Mouse (Mus musculus): Measurements from ENCODE around the gene Glmp. TPM values are rescaled to one million over a fixed set of nuclear protein-coding genes. Genes with fewer than 3 reads are reported as not detected.

Gene Glmp
- total and polyA plus RNA-seq, 2 experiments = 17.8 to 154 TPM

GRCm38 (mm10) chr3:88334902-88335435 lies 10.1 kb downstream of the Glmp start:
- peak overlapping the region; percentile 77 for H3K9ac ChIP-seq (ENCODE audit: low read depth, low read length)
- no peaks in the 10 kb centered on the region for H3K27me3 ChIP-seq (ENCODE audit: control insufficient read depth, insufficient read depth, low read length)
- no peak for TF ChIP-seq CTCF (IDR thresholded peaks at IDR 0.05; ENCODE audit: low read depth, low read length)
- TF ChIP-seq POLR2A (IDR thresholded peaks at IDR 0.05; ENCODE audit: extremely low read depth, insufficient read depth, low read length) = no peak
- H3K79me2 ChIP-seq (ENCODE audit: control insufficient read depth, insufficient read depth, low read length) = peaks cover 4% of the 10 kb centered on the region; the same call in 1 of the 2 replicates
- DNase-seq (ENCODE audit: extremely low read depth, low read depth, low spot score) = peak; percentile 30
- peak overlapping the region; percentile 74 for H3K27ac ChIP-seq (replicated peaks; ENCODE audit: insufficient read depth, low read depth, low read length)
- H3K4me1 ChIP-seq (ENCODE audit: control insufficient read depth, insufficient read depth, low read length) = peaks cover 14% of the 10 kb centered on the region
- no peaks in the 10 kb centered on the region for H3K36me3 ChIP-seq (ENCODE audit: control insufficient read depth, insufficient read depth, low read length)
- 26% methylated on average over 3 of the region's 3 CpGs for WGBS
- peak overlapping the region; percentile 69; the same call in 1 of the 2 replicates for H3K4me3 ChIP-seq (ENCODE audit: insufficient read depth, low read depth, low read length)

GRCm38 (mm10) chr3:88335436-88336053 lies 10.7 kb downstream of the Glmp start:
- peaks cover 4% of the 10 kb centered on the region; the same call in 1 of the 2 replicates for H3K79me2 ChIP-seq (ENCODE audit: control insufficient read depth, insufficient read depth, low read length)
- H3K4me1 ChIP-seq (ENCODE audit: control insufficient read depth, insufficient read depth, low read length) = peaks cover 14% of the 10 kb centered on the region
- peak overlapping the region; percentile 69 for H3K4me3 ChIP-seq (ENCODE audit: insufficient read depth, low read depth, low read length)
- peak overlapping the region; percentile 74 for H3K27ac ChIP-seq (replicated peaks; ENCODE audit: insufficient read depth, low read depth, low read length)
- H3K9ac ChIP-seq (ENCODE audit: low read depth, low read length) = peak overlapping the region; percentile 77
- WGBS = under 1% methylated on average over 27 of the region's 27 CpGs
- H3K27me3 ChIP-seq (ENCODE audit: control insufficient read depth, insufficient read depth, low read length) = no peaks in the 10 kb centered on the region
- DNase-seq (ENCODE audit: extremely low read depth, low read depth, low spot score) = peak; percentile 48
- H3K36me3 ChIP-seq (ENCODE audit: control insufficient read depth, insufficient read depth, low read length) = no peaks in the 10 kb centered on the region
- TF ChIP-seq CTCF (IDR thresholded peaks at IDR 0.05; ENCODE audit: low read depth, low read length) (no peak), POLR2A (IDR thresholded peaks at IDR 0.05; ENCODE audit: extremely low read depth, insufficient read depth, low read length) (no peak)

GRCm38 (mm10) chr3:88336058-88337013 lies 11.5 kb downstream of the Glmp start, which contains the start of the genes Tmem79 and Smg5:
Gene Tmem79 (minus strand): TSS chr3:88336148.
Gene Smg5 (plus strand): TSS chr3:88336260.
- H3K9ac ChIP-seq (ENCODE audit: low read depth, low read length) = peak within 1 kb of the TSS; percentile 91

GRCm38 (mm10) chr3:88337367-88338020 lies 12.7 kb downstream of the Glmp start:
- DNase-seq (ENCODE audit: extremely low read depth, low read depth, low spot score) = no peak
- WGBS = 73% methylated on average over 11 of the region's 11 CpGs
- peaks cover 9% of the 10 kb centered on the region for H3K36me3 ChIP-seq (ENCODE audit: control insufficient read depth, insufficient read depth, low read length)
- no peak overlapping the region for H3K27ac ChIP-seq (replicated peaks; ENCODE audit: insufficient read depth, low read depth, low read length)
- H3K79me2 ChIP-seq (ENCODE audit: control insufficient read depth, insufficient read depth, low read length) = peaks cover 7% of the 10 kb centered on the region; the same call in 1 of the 2 replicates
- peaks cover 14% of the 10 kb centered on the region for H3K4me1 ChIP-seq (ENCODE audit: control insufficient read depth, insufficient read depth, low read length)
- no peaks in the 10 kb centered on the region for H3K27me3 ChIP-seq (ENCODE audit: control insufficient read depth, insufficient read depth, low read length)
- TF ChIP-seq CTCF (IDR thresholded peaks at IDR 0.05; ENCODE audit: low read depth, low read length) (no peak), POLR2A (IDR thresholded peaks at IDR 0.05; ENCODE audit: extremely low read depth, insufficient read depth, low read length) (no peak)
- H3K9ac ChIP-seq (ENCODE audit: low read depth, low read length) = 0 out of 2 replicates have a peak overlapping the region, but pooled peaks have one; percentile 17
- H3K4me3 ChIP-seq (ENCODE audit: insufficient read depth, low read depth, low read length) = no peak overlapping the region

More at GRCm38 (mm10) chr3:88336058-88337013, 11.5 kb downstream of the Glmp start, which contains the start of the genes Tmem79 and Smg5:
- TF ChIP-seq POLR2A (IDR thresholded peaks at IDR 0.05; ENCODE audit: extremely low read depth, insufficient read depth, low read length) (peak; percentile 85), CTCF (IDR thresholded peaks at IDR 0.05; ENCODE audit: low read depth, low read length) (no peak)
- Histone ChIP-seq H3K27me3 (ENCODE audit: control insufficient read depth, insufficient read depth, low read length) (no peaks in the 10 kb centered on the region), H3K4me1 (ENCODE audit: control insufficient read depth, insufficient read depth, low read length) (peaks cover 14% of the 10 kb centered on the region), H3K4me3 (ENCODE audit: insufficient read depth, low read depth, low read length) (peak within 1 kb of the TSS; percentile 69), H3K36me3 (ENCODE audit: control insufficient read depth, insufficient read depth, low read length) (0 out of 2 replicates have a peak, but pooled peaks cover 2% of the 10 kb centered on the region), H3K27ac (replicated peaks; ENCODE audit: insufficient read depth, low read depth, low read length) (peak within 1 kb of the TSS; percentile 77), H3K79me2 (ENCODE audit: control insufficient read depth, insufficient read depth, low read length) (peaks cover 7% of the 10 kb centered on the region; the same call in 1 of the 2 replicates)
- peak; percentile 87 for DNase-seq (ENCODE audit: extremely low read depth, low read depth, low spot score)
- WGBS = 1% methylated on average over 63 of the region's 66 CpGs

- H3K4me3 ChIP-seq (ENCODE audit: insufficient read depth, low read depth, low read length) = no peak overlapping the region
- TF ChIP-seq POLR2A (IDR thresholded peaks at IDR 0.05; ENCODE audit: extremely low read depth, insufficient read depth, low read length) (no peak), CTCF (IDR thresholded peaks at IDR 0.05; ENCODE audit: low read depth, low read length) (no peak)
- H3K4me1 ChIP-seq (ENCODE audit: control insufficient read depth, insufficient read depth, low read length) = peaks cover 14% of the 10 kb centered on the region
- 86% methylated on average over 7 of the region's 7 CpGs for WGBS
- H3K79me2 ChIP-seq (ENCODE audit: control insufficient read depth, insufficient read depth, low read length) = peaks cover 7% of the 10 kb centered on the region; the same call in 1 of the 2 replicates
- H3K27me3 ChIP-seq (ENCODE audit: control insufficient read depth, insufficient read depth, low read length) = no peaks in the 10 kb centered on the region
- peaks cover 18% of the 10 kb centered on the region for H3K36me3 ChIP-seq (ENCODE audit: control insufficient read depth, insufficient read depth, low read length)
- no peak for DNase-seq (ENCODE audit: extremely low read depth, low read depth, low spot score)
- no peak overlapping the region for H3K27ac ChIP-seq (replicated peaks; ENCODE audit: insufficient read depth, low read depth, low read length)
- H3K9ac ChIP-seq (ENCODE audit: low read depth, low read length) = no peak overlapping the region
These were observed 13.5 kb downstream of the Glmp start for GRCm38 (mm10) chr3:88338316-88338715.

Data from liver, adult 2 months (tissue).